Comparison of ENCODE assay signal across 1 mouse cellular context in the genomic region with DNA sequence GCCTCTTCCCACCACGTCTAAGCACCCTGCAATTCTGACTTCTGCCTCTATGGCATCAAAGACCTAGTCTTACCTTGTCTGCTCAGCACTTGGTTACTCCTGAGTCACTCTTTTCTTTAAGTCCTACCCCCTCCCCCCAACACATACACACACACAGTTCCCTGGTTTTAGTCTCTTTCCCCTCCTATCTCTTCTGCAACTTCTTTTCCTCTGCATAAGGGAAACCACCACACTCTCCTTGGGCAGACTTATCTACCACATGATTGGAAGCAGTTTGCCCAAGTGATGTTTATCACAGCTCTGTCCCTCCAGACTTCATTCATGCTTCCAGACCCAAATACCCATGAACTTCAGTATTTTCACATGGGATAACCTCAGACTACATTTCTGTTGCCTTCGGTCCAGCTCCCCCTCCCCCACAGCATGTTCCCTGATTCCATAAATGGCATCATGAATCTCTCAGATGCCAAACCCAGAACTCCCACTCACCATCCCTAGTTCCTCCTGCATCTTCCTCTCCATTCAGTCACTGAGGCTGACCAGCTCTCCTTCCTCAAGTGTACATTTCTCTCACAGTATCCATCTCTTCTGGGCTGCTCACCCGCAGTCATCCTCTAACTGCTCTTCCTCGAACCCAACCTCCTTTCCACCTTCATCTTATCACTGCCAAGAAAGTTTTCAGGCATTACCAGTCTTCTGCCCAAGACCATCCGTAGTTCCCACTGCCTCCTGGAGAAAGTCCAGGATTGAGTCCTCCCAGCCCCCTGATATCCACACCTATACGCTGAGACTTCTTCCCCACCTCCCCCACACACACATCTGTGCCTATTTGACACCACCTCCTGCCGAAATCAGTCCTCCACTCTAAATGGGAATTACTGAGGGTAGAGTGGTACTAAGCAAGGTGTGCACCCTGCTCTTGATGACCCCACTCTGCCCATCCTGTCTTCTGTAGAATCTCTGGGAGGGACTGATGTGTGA.
A peak's percentile ranks its signal among the peaks of the same experiment; 100 is the strongest.
TF ChIP-seq lines count a peak whose summit lies in the region.

No protein-coding gene starts in this region.

TF ChIP-seq in MEL, 35 proteins besides CTCF, POLR2A, EP300 and RAD21:
- TF ChIP-seq ZMIZ1 (IDR thresholded peaks at IDR 0.05; ENCODE audit: low read depth, low read length) (no peak), TCF12 (IDR thresholded peaks at IDR 0.05; ENCODE audit: low read depth, low read length) (peak; percentile 66; the same call in 1 of the 2 replicates), MAX (IDR thresholded peaks at IDR 0.05; ENCODE audit: low read length) (no peak), HCFC1 (IDR thresholded peaks at IDR 0.05; ENCODE audit: low read depth, low read length) (peak; percentile 32; the same call in 1 of the 2 replicates), ZKSCAN1 (IDR thresholded peaks at IDR 0.05; ENCODE audit: low read depth, low read length) (no peak), ETS1 (IDR thresholded peaks at IDR 0.05; ENCODE audit: low read depth, low read length) (peak; percentile 70), MAZ (IDR thresholded peaks at IDR 0.05; ENCODE audit: low read depth, low read length) (no peak), NELFE (IDR thresholded peaks at IDR 0.05; ENCODE audit: low read depth, low read length) (no peak), MYB (IDR thresholded peaks at IDR 0.05; ENCODE audit: low read depth, low read length) (peak; percentile 40; the same call in 1 of the 2 replicates), CHD2 (IDR thresholded peaks at IDR 0.05; ENCODE audit: low read length) (peak; percentile 24; the same call in 1 of the 2 replicates), SIN3A (IDR thresholded peaks at IDR 0.05; ENCODE audit: low read length) (peak; percentile 49; the same call in 1 of the 2 replicates), BHLHE40 (IDR thresholded peaks at IDR 0.05; ENCODE audit: borderline replicate concordance, low read depth, low read length) (0 out of 2 replicates have a peak, but pooled peaks have one; percentile 37), MXI1 (IDR thresholded peaks at IDR 0.05; ENCODE audit: low read depth, low read length) (0 out of 2 replicates have a peak, but pooled peaks have one; percentile 33), GATA1 (IDR thresholded peaks at IDR 0.05; ENCODE audit: low read depth, low read length) (peak; percentile 66; the same call in 1 of the 2 replicates)
